Mouse (Mus musculus) midbrain, embryonic 12.5 days (tissue): ENCODE measurements around the gene Rbfox1. TPM values are rescaled to one million over a fixed set of nuclear protein-coding genes. Genes with fewer than 3 reads are reported as not detected.

Source experiments
- ATAC-seq: fragments of 200-750 bp; cut with Nextera tagmentation; 2 replicates; pipeline ENCODE4 v1.8.0; 2017; ENCODE audit warnings: low read depth, moderate TSS enrichment, moderate library complexity; ENCODE audit not compliant: low FRiP score
- H3K27ac ChIP-seq: fragments of 300-500 bp; sonication (generic); replicated peaks from 2 replicates; pipeline ENCODE4 v1.5.1; 2016; ENCODE audit warnings: mild to moderate bottlenecking
- H3K27me3 ChIP-seq: fragments of 300-500 bp; sonication (generic); 2 replicates; pipeline ENCODE4 v1.6.1; 2016; ENCODE audit warnings: mild to moderate bottlenecking
- H3K36me3 ChIP-seq: fragments of 300-500 bp; sonication (generic); 2 replicates; pipeline ENCODE4 v1.6.1; 2016
- H3K4me1 ChIP-seq: fragments of 300-500 bp; sonication (generic); 2 replicates; pipeline ENCODE4 v1.6.1; 2016
- H3K4me2 ChIP-seq: fragments of 300-500 bp; sonication (generic); replicated peaks from 2 replicates; pipeline ENCODE4 v1.6.1; 2016; ENCODE audit warnings: mild to moderate bottlenecking, moderate library complexity
- H3K4me3 ChIP-seq: fragments of 300-500 bp; sonication (generic); 2 replicates; pipeline ENCODE4 v1.5.1; 2016; ENCODE audit warnings: mild to moderate bottlenecking
- H3K9ac ChIP-seq: fragments of 300-500 bp; sonication (generic); replicated peaks from 2 replicates; pipeline ENCODE4 v1.6.1; 2016; ENCODE audit warnings: mild to moderate bottlenecking, moderate library complexity
- H3K9me3 ChIP-seq: fragments of 300-500 bp; sonication (generic); 2 replicates; pipeline ENCODE4 v1.6.1; 2016; ENCODE audit warnings: mild to moderate bottlenecking
- WGBS: fragments of 180-500 bp; shearing (Covaris S2); methylation state at CpG from one replicate; pipeline ENCODE4 v1.1.7; 2016; 5-methylcytosine and 5-hydroxymethylcytosine counted together
- polyA plus RNA-seq: library from polyadenylated mRNA; unstranded; fragments of >200 nt; fragmentation: Nextera tagmentation; extraction: Ambion mirVana; gene quantifications from 2 replicates; pipeline ENCODE4 v1.2.1, GENCODE M21; 2016

Gene Rbfox1
- polyA plus RNA-seq, 1 experiment from 2014 or later = 32.9 TPM

- Histone ChIP-seq H3K4me1 (peaks cover 4% of the 10 kb centered on the region; the same call in 1 of the 2 replicates), H3K4me3 (no peak overlapping the region), H3K9ac (no peak overlapping the region), H3K27me3 (no peaks in the 10 kb centered on the region), H3K36me3 (no peaks in the 10 kb centered on the region), H3K9me3 (no peaks in the 10 kb centered on the region), H3K4me2 (no peak overlapping the region; the same call in 1 of the 2 replicates), H3K27ac (no peak overlapping the region)
- WGBS = 41% methylated on average over 5 of the region's 5 CpGs
- no peak for ATAC-seq
Measured at GRCm38 (mm10) chr16:6448250-6448649, 563.1 kb downstream of the Rbfox1 start.

- Histone ChIP-seq H3K9me3 (no peaks in the 10 kb centered on the region), H3K27ac (no peak overlapping the region), H3K4me2 (no peak overlapping the region), H3K36me3 (no peaks in the 10 kb centered on the region), H3K4me1 (no peaks in the 10 kb centered on the region), H3K4me3 (no peak overlapping the region), H3K27me3 (no peaks in the 10 kb centered on the region), H3K9ac (no peak overlapping the region)
- ATAC-seq = no peak
- WGBS = 73% methylated on average over 3 of the region's 3 CpGs
Measured at GRCm38 (mm10) chr16:6455349-6455748, 570.2 kb downstream of the Rbfox1 start.

- Histone ChIP-seq H3K27me3 (no peaks in the 10 kb centered on the region), H3K9me3 (no peaks in the 10 kb centered on the region), H3K4me3 (no peak overlapping the region), H3K9ac (no peak overlapping the region), H3K4me2 (no peak overlapping the region), H3K27ac (0 out of 2 replicates have a peak overlapping the region, but pooled peaks have one; percentile 22), H3K36me3 (no peaks in the 10 kb centered on the region), H3K4me1 (peaks cover 12% of the 10 kb centered on the region; the same call in 1 of the 2 replicates)
- no peak for ATAC-seq
- 54% methylated on average over 1 of the region's 1 CpGs for WGBS
Measured at GRCm38 (mm10) chr16:6479094-6479590, 594.0 kb downstream of the Rbfox1 start.

- no peaks in the 10 kb centered on the region for H3K36me3 ChIP-seq
- H3K4me3 ChIP-seq = no peak overlapping the region
- peak; percentile 83 for ATAC-seq
- no peak overlapping the region for H3K9ac ChIP-seq
- H3K4me2 ChIP-seq = no peak overlapping the region
- H3K27ac ChIP-seq = 0 out of 2 replicates have a peak overlapping the region, but pooled peaks have one; percentile 22
- WGBS = 22% methylated on average over 3 of the region's 3 CpGs
- peaks cover 12% of the 10 kb centered on the region; the same call in 1 of the 2 replicates for H3K4me1 ChIP-seq
- H3K27me3 ChIP-seq = no peaks in the 10 kb centered on the region
- H3K9me3 ChIP-seq = no peaks in the 10 kb centered on the region
Measured at GRCm38 (mm10) chr16:6479616-6480410, 594.7 kb downstream of the Rbfox1 start.

GRCm38 (mm10) chr16:6480411-6480728 is 595.2 kb downstream of the Rbfox1 start:
- no peak overlapping the region for H3K9ac ChIP-seq
- 0 out of 2 replicates have a peak, but pooled peaks have one; percentile 16 for ATAC-seq
- no peak overlapping the region for H3K27ac ChIP-seq
- H3K36me3 ChIP-seq = no peaks in the 10 kb centered on the region
- H3K4me2 ChIP-seq = no peak overlapping the region
- no peaks in the 10 kb centered on the region for H3K9me3 ChIP-seq
- H3K4me3 ChIP-seq = no peak overlapping the region
- peaks cover 12% of the 10 kb centered on the region; the same call in 1 of the 2 replicates for H3K4me1 ChIP-seq
- 10% methylated on average over 5 of the region's 5 CpGs for WGBS
- no peaks in the 10 kb centered on the region for H3K27me3 ChIP-seq

- Histone ChIP-seq H3K4me2 (no peak overlapping the region), H3K27ac (no peak overlapping the region), H3K27me3 (no peaks in the 10 kb centered on the region), H3K36me3 (no peaks in the 10 kb centered on the region), H3K4me3 (no peak overlapping the region), H3K9me3 (no peaks in the 10 kb centered on the region), H3K4me1 (peaks cover 12% of the 10 kb centered on the region; the same call in 1 of the 2 replicates), H3K9ac (no peak overlapping the region)
- no peak for ATAC-seq
- 83% methylated on average over 8 of the region's 8 CpGs for WGBS
Measured at GRCm38 (mm10) chr16:6483628-6484027, 598.5 kb downstream of the Rbfox1 start.

- no peaks in the 10 kb centered on the region for H3K27me3 ChIP-seq
- 78% methylated on average over 3 of the region's 3 CpGs for WGBS
- no peak overlapping the region for H3K4me3 ChIP-seq
- no peak for ATAC-seq
- no peak overlapping the region for H3K9ac ChIP-seq
- no peak overlapping the region for H3K4me2 ChIP-seq
- H3K36me3 ChIP-seq = no peaks in the 10 kb centered on the region
- H3K4me1 ChIP-seq = no peaks in the 10 kb centered on the region
- H3K9me3 ChIP-seq = no peaks in the 10 kb centered on the region
- no peak overlapping the region for H3K27ac ChIP-seq
Measured at GRCm38 (mm10) chr16:6485631-6486030, 600.5 kb downstream of the Rbfox1 start.

GRCm38 (mm10) chr16:6502219-6502618 is 617.1 kb downstream of the Rbfox1 start:
- H3K27me3 ChIP-seq = no peaks in the 10 kb centered on the region; the same call in 1 of the 2 replicates
- no peaks in the 10 kb centered on the region for H3K9me3 ChIP-seq
- ATAC-seq = no peak; the same call in 1 of the 2 replicates

GRCm38 (mm10) chr16:6503573-6504331 is 618.6 kb downstream of the Rbfox1 start:
- H3K9me3 ChIP-seq = no peaks in the 10 kb centered on the region
- no peak for ATAC-seq
- H3K27ac ChIP-seq = no peak overlapping the region
- H3K4me1 ChIP-seq = no peaks in the 10 kb centered on the region
- H3K9ac ChIP-seq = no peak overlapping the region
- no peak overlapping the region for H3K4me3 ChIP-seq
- H3K4me2 ChIP-seq = no peak overlapping the region
- no peaks in the 10 kb centered on the region for H3K36me3 ChIP-seq
- 62% methylated on average over 5 of the region's 5 CpGs for WGBS
- no peaks in the 10 kb centered on the region; the same call in 1 of the 2 replicates for H3K27me3 ChIP-seq

More at GRCm38 (mm10) chr16:6502219-6502618, 617.1 kb downstream of the Rbfox1 start:
- Histone ChIP-seq H3K36me3 (no peaks in the 10 kb centered on the region), H3K4me1 (no peaks in the 10 kb centered on the region), H3K27ac (no peak overlapping the region), H3K4me2 (no peak overlapping the region), H3K4me3 (no peak overlapping the region), H3K9ac (no peak overlapping the region)
- 22% methylated on average over 8 of the region's 8 CpGs for WGBS

GRCm38 (mm10) chr16:6508924-6509323 is 623.8 kb downstream of the Rbfox1 start:
- Histone ChIP-seq H3K4me2 (no peak overlapping the region), H3K27me3 (no peaks in the 10 kb centered on the region), H3K9me3 (no peaks in the 10 kb centered on the region), H3K4me3 (no peak overlapping the region), H3K27ac (no peak overlapping the region), H3K36me3 (no peaks in the 10 kb centered on the region), H3K4me1 (no peaks in the 10 kb centered on the region), H3K9ac (no peak overlapping the region)
- ATAC-seq = no peak
- WGBS = 80% methylated on average over 5 of the region's 5 CpGs

- H3K36me3 ChIP-seq = no peaks in the 10 kb centered on the region
- H3K27me3 ChIP-seq = no peaks in the 10 kb centered on the region
- no peak overlapping the region for H3K27ac ChIP-seq
- WGBS = 78% methylated on average over 3 of the region's 3 CpGs
- H3K9me3 ChIP-seq = no peaks in the 10 kb centered on the region
- no peak for ATAC-seq
- no peaks in the 10 kb centered on the region for H3K4me1 ChIP-seq
- H3K4me3 ChIP-seq = no peak overlapping the region
- H3K4me2 ChIP-seq = no peak overlapping the region
- no peak overlapping the region for H3K9ac ChIP-seq
Measured at GRCm38 (mm10) chr16:6519474-6519873, 634.3 kb downstream of the Rbfox1 start.
